Mouse (Mus musculus) neural tube, embryonic 13.5 days (tissue): ENCODE data around the gene Phf20. TPM values are rescaled to one million over a fixed set of nuclear protein-coding genes. Genes with fewer than 3 reads are reported as not detected.
"Not testable (repeated sequence)": the region's sequence is repeated elsewhere in the genome, so short reads cannot be mapped to it uniquely, and the experiment has no call there.

Experiments
- ATAC-seq: fragments of 200-750 bp; cut with Nextera tagmentation; 2 replicates; pipeline ENCODE4 v1.8.0; 2017; ENCODE audit warnings: low read depth, mild to moderate bottlenecking, moderate TSS enrichment, moderate library complexity
- H3K27ac ChIP-seq: fragments of 300-500 bp; sonication (generic); replicated peaks from 2 replicates; pipeline ENCODE4 v1.5.1; 2015; ENCODE audit warnings: moderate library complexity, mild to moderate bottlenecking, inconsistent platforms
- H3K27me3 ChIP-seq: fragments of 300-500 bp; sonication (generic); 2 replicates; pipeline ENCODE4 v1.6.1; 2015; ENCODE audit warnings: mild to moderate bottlenecking, inconsistent platforms
- H3K36me3 ChIP-seq: fragments of 300-500 bp; sonication (generic); 2 replicates; pipeline ENCODE4 v1.6.1; 2015; ENCODE audit warnings: mild to moderate bottlenecking, inconsistent platforms
- H3K4me1 ChIP-seq: fragments of 300-500 bp; sonication (generic); replicated peaks from 2 replicates; pipeline ENCODE4 v1.6.1; 2015; ENCODE audit warnings: inconsistent platforms
- H3K4me2 ChIP-seq: fragments of 300-500 bp; sonication (generic); 2 replicates; pipeline ENCODE4 v1.6.1; 2015; ENCODE audit warnings: inconsistent platforms, mild to moderate bottlenecking, moderate library complexity
- H3K4me3 ChIP-seq: fragments of 300-500 bp; sonication (generic); 2 replicates; pipeline ENCODE4 v1.5.1; 2015; ENCODE audit warnings: mild to moderate bottlenecking, inconsistent platforms
- H3K9ac ChIP-seq: fragments of 300-500 bp; sonication (generic); 2 replicates; pipeline ENCODE4 v1.6.1; 2015; ENCODE audit warnings: moderate library complexity, mild to moderate bottlenecking, inconsistent platforms
- H3K9me3 ChIP-seq: fragments of 300-500 bp; sonication (generic); 2 replicates; pipeline ENCODE4 v1.6.1; 2016; ENCODE audit warnings: inconsistent platforms
- WGBS: fragments of 180-500 bp; shearing (Covaris S2); methylation state at CpG from one replicate; pipeline ENCODE4 v1.1.7; 2015; 5-methylcytosine and 5-hydroxymethylcytosine counted together
- polyA plus RNA-seq: library from polyadenylated mRNA; unstranded; fragments of >200 nt; fragmentation: Nextera tagmentation; extraction: Ambion mirVana; gene quantifications from 2 replicates; pipeline ENCODE4 v1.2.1, GENCODE M21; 2015

Phf20 gene
- polyA plus RNA-seq, 1 experiment from 2014 or later = 101 TPM

DNA sequence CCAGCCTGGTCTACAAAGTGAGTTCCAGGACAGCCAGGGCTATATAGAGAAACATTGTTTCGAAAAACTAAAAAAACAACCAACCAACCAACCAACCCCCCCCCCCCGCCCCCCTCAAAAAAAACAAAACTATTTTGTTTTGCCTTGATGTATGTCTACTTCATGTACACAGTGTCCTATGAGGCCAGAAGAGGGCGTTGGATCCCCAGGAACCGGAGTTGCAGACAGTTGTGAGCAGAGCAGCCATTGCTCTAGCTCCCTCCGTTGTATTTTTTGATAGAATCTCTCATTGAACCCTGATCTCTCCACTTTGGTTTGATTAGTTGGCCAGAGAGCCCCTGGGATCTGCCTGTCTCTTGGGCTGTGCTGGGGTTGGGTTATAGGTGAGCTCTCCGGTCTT, 7.7 kb downstream of the Phf20 start:
- Histone ChIP-seq H3K27me3 (no peaks in the 10 kb centered on the region), H3K9me3 (no peaks in the 10 kb centered on the region), H3K4me2 (no peak overlapping the region), H3K36me3 (peaks cover 31% of the 10 kb centered on the region), H3K9ac (no peak overlapping the region), H3K27ac (0 out of 2 replicates have a peak overlapping the region, but pooled peaks have one; percentile 82), H3K4me1 (peaks cover 29% of the 10 kb centered on the region), H3K4me3 (no peak overlapping the region)
- WGBS = 89% methylated on average over 6 of the region's 6 CpGs
- no peak for ATAC-seq

DNA sequence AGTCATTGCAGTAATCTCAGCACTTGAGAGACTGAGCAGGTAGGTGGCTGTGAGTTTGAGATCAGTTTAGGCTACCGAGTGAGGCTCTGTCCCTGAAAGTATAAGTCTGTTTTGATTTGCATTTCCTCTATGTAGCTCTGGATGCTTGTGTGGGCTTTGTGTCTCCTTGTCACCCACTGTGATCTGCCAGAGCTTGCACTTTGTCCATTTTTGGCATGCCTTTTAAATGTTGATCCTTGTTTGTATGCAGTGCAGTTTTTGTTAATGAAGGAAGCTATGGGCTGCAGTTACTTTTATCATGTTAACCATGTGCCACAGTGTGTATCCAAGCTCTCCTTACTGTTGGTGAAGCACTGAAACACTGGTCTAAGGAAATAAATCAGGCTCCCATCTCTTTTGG, 21.5 kb downstream of the Phf20 start:
- 69% methylated on average over 1 of the region's 1 CpGs for WGBS
- Histone ChIP-seq H3K27ac (no peak overlapping the region), H3K4me1 (0 out of 2 replicates have a peak, but pooled peaks cover 4% of the 10 kb centered on the region)

DNA sequence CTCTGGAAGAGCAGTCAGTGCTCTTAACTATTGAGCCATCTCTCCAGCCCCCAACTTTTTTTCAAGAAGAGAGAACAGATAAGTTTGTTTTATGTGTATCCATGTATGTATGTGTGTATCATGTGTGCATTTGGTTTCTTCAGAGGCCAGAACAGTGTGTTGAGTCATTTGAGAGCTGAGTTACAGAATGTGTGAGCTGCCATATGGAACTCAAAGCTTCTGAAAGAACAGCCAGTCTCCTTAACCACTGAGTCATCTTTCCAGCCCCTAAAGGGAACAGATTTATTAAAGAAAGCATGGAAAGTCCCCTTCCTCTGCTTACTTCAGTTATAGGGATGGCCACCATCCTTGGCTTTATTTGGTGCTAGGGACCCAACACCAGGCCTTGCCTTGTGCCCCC, 25.8 kb downstream of the Phf20 start:
- Histone ChIP-seq H3K4me1 (0 out of 2 replicates have a peak, but pooled peaks cover 4% of the 10 kb centered on the region), H3K9ac (no peak overlapping the region), H3K36me3 (peaks cover 47% of the 10 kb centered on the region), H3K4me3 (no peak overlapping the region), H3K9me3 (no peaks in the 10 kb centered on the region), H3K4me2 (no peak overlapping the region), H3K27ac (no peak overlapping the region), H3K27me3 (no peaks in the 10 kb centered on the region)
- no peak for ATAC-seq

More for the DNA sequence above, 21.5 kb downstream of the Phf20 start:
- Histone ChIP-seq H3K27me3 (no peaks in the 10 kb centered on the region), H3K4me3 (no peak overlapping the region), H3K9ac (no peak overlapping the region), H3K9me3 (no peaks in the 10 kb centered on the region), H3K36me3 (peaks cover 15% of the 10 kb centered on the region), H3K4me2 (no peak overlapping the region)
- ATAC-seq = no peak

DNA sequence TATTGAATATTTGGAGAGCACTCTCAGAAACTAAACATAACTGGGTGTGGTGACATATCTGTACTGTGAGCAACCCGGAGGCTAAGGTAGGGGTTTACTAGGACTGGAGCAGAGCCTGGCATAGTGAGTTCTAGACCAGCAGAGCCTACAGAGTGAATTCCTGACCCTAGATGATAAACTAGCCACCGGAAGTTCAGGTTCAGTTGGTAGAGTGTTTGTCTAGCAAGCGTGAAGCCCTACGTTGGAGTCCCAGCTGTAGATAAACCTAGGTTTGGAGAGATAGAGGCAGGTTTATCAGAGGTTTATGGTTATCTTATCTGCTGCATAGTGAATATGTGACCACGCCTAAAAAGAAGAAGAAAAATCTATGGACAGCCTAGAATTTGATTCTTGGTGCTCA, 27.8 kb downstream of the Phf20 start:
- H3K4me2 ChIP-seq = no peak overlapping the region
- H3K27me3 ChIP-seq = no peaks in the 10 kb centered on the region
- H3K9ac ChIP-seq = no peak overlapping the region
- H3K9me3 ChIP-seq = no peaks in the 10 kb centered on the region
- no peak overlapping the region for H3K27ac ChIP-seq
- H3K4me1 ChIP-seq = no peaks in the 10 kb centered on the region
- no peak overlapping the region for H3K4me3 ChIP-seq
- ATAC-seq = no peak
- WGBS = 94% methylated on average over 5 of the region's 5 CpGs
- H3K36me3 ChIP-seq = peaks cover 51% of the 10 kb centered on the region

DNA sequence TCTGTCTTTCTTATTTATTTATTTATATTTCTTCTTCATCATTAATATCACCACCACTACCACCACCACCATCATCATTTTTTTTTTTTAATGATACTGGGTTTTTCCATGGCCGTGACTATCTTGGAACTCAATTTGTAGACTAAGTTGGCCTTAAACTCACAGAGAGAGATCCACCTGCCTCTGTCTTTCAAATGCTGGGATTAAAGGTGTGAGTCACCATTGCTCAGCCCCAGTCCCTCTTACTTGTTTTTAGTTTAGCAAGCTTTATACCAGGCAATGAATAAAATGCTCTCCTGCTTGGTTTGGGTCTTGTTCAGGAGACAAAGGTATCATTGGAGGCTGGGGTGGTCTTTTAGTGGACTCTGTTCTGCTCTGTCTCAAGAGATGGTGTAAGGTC, 31.4 kb downstream of the Phf20 start:
- 97% methylated on average over 1 of the region's 1 CpGs for WGBS
- H3K4me1 ChIP-seq = no peaks in the 10 kb centered on the region
- H3K4me2 ChIP-seq = no peak overlapping the region
- H3K36me3 ChIP-seq = peaks cover 71% of the 10 kb centered on the region
- no peak overlapping the region for H3K4me3 ChIP-seq
- H3K27me3 ChIP-seq = no peaks in the 10 kb centered on the region
- H3K27ac ChIP-seq = no peak overlapping the region
- no peak for ATAC-seq
- H3K9ac ChIP-seq = no peak overlapping the region
- no peaks in the 10 kb centered on the region for H3K9me3 ChIP-seq

DNA sequence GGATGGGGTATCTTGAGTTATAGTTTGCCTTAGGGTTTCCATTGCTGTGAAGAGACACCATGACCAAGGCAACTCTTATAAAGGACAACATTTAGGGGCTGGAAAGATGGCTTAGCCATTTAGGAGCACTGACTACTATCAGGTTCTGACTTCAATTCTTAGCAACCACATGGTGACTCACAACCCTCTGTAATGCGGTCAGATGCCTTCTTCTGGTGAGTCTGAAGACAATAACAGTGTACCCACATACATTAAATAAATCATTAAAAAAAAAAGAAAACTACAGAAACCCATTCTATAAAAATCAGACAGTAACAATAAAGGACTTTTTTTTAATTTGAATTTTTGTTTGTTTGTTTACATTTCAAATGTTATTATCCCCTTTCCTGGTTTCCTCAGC, 32.9 kb downstream of the Phf20 start:
- Histone ChIP-seq H3K27me3 (no peaks in the 10 kb centered on the region), H3K9me3 (no peaks in the 10 kb centered on the region), H3K27ac (no peak overlapping the region), H3K4me1 (no peaks in the 10 kb centered on the region), H3K4me2 (no peak overlapping the region), H3K9ac (no peak overlapping the region), H3K36me3 (peaks cover 63% of the 10 kb centered on the region), H3K4me3 (no peak overlapping the region)
- no peak for ATAC-seq
- WGBS = 97% methylated on average over 1 of the region's 1 CpGs

DNA sequence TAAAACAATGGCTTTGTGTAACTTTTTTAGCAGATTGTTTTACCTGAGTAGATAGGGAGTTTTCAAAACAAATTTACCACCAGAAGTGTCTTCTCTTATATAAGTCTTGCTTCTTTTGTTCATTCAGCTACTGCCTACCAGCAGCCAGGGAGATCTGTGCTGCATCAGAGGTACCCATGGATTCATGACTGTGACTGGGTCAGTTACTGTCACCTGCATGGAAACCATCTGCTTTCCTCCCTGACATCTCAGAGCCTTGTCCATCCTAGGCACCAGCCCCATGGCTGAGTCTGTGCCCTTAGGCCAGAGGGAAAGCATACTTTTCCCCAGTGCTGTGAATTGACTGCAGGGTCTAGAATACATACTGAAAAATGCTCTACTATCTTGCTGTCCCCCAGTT, 35.1 kb downstream of the Phf20 start:
- no peaks in the 10 kb centered on the region for H3K9me3 ChIP-seq
- H3K4me1 ChIP-seq = no peaks in the 10 kb centered on the region
- H3K27ac ChIP-seq = no peak overlapping the region
- ATAC-seq = no peak
- H3K36me3 ChIP-seq = peaks cover 55% of the 10 kb centered on the region
- H3K9ac ChIP-seq = no peak overlapping the region
- H3K4me3 ChIP-seq = no peak overlapping the region
- H3K4me2 ChIP-seq = no peak overlapping the region
- no peaks in the 10 kb centered on the region for H3K27me3 ChIP-seq

DNA sequence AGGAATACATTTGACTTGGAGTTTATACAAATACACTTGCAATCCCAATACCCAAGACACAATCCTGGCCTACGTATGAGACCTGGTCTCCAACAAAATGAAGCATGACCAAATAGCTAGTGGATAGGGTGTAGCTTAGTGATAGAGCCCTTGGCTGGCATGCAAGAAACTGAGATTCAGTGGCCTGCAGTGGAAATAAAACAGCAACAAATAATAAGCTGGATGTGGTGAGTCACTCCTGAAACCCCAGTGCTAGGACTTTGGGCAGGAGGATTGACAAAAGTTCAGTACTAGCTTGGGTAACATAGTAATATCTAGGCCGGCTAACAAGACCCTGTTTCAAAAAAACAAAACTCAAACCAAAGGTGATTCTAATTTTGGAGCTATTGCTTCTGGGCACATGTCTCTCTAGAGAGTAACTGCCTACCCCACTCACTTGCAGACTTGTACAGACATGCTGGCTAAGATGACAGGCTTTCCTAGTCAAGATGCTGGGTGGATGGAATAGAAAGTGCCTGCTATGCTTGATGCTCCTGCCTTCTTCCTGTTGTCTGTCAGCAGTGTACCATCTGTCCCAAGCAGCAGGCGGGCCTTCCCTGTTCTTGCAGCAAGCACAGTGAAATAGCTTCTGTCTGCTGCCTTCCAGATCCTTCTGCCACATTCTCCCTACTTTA, 37.1 kb downstream of the Phf20 start:
- no peak for ATAC-seq
- WGBS = 87% methylated on average over 3 of the region's 3 CpGs
- peaks cover 55% of the 10 kb centered on the region for H3K36me3 ChIP-seq

DNA sequence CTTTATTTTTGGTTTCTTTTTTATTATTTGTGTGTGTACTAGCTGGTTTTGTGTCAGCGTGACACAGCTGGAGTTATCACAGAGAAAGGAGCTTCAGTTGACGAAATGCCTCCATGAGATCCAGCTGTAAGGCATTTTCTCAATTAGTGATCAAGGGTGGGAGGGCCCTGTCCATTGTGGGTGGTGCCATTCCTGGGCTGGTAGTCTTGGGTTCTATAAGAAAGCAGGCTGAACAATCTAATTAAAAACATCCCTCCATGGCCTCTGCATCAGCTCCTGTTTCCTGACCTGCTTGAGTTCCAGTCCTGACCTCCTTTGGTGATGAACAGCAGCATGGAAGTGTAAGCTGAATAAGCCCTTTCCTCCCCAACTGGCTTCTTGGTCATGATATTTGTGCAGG, 37.8 kb downstream of the Phf20 start:
- H3K9me3 ChIP-seq, H3K4me1 ChIP-seq, H3K9ac ChIP-seq, H3K4me3 ChIP-seq, H3K4me2 ChIP-seq, H3K27ac ChIP-seq, H3K27me3 ChIP-seq, ATAC-seq: not testable (repeated sequence)
- peaks cover 51% of the 10 kb centered on the region for H3K36me3 ChIP-seq
- WGBS = 91% methylated on average over 2 of the region's 2 CpGs

More for the DNA sequence above, 37.1 kb downstream of the Phf20 start:
- Histone ChIP-seq H3K4me2 (no peak overlapping the region), H3K27ac (no peak overlapping the region; the same call in 1 of the 2 replicates), H3K4me3 (no peak overlapping the region), H3K27me3 (no peaks in the 10 kb centered on the region), H3K4me1 (no peaks in the 10 kb centered on the region), H3K9ac (no peak overlapping the region), H3K9me3 (no peaks in the 10 kb centered on the region)

DNA sequence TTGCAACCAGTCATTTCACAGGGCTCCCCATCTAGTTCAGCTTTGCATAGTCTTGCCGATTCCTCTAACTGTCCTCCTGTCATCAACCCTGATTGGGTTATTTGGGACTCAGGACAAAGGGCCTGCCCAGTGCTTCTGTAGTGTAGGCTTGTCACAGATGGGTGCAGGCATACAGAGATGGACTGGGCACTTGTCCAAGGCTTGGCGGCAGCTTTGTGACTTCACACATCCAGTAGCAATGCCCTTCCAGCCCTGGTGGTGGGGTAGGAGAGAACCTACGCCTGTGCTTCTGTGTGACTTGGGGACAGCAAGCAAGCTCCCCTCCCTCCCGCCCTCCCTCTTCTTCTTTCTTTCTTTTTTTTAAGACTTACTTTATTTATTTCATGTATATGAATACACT, 39.6 kb downstream of the Phf20 start:
- Histone ChIP-seq H3K4me2 (no peak overlapping the region), H3K9me3 (no peaks in the 10 kb centered on the region), H3K27me3 (no peaks in the 10 kb centered on the region), H3K4me1 (no peaks in the 10 kb centered on the region), H3K27ac (no peak overlapping the region), H3K36me3 (peaks cover 48% of the 10 kb centered on the region), H3K4me3 (no peak overlapping the region), H3K9ac (no peak overlapping the region)
- 80% methylated on average over 4 of the region's 4 CpGs for WGBS
- ATAC-seq = no peak

DNA sequence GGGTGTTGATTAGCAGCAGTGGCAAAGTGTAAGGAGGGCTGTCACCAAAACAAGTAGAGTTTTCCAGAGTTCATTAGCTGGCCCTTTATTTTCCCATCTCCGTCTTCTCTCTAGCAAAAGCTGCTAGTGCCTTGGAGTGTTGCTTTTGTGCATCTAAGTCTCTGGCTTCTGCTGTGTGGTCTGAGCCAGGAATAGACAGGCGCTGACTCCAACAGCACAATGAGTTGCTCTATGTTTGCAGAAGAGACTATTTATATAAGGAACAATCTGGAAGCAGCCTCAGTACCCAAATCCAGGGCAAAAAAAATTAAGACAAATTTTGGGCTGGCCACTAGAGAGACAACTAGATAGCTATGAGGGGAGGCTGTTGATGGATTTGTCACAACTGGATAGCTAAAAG, 45.4 kb downstream of the Phf20 start:
- Histone ChIP-seq H3K27me3 (no peaks in the 10 kb centered on the region), H3K4me1 (no peaks in the 10 kb centered on the region), H3K36me3 (peaks cover 24% of the 10 kb centered on the region), H3K4me2 (no peak overlapping the region), H3K9me3 (no peaks in the 10 kb centered on the region), H3K27ac (no peak overlapping the region), H3K9ac (no peak overlapping the region), H3K4me3 (no peak overlapping the region)
- 89% methylated on average over 2 of the region's 2 CpGs for WGBS
- no peak for ATAC-seq

DNA sequence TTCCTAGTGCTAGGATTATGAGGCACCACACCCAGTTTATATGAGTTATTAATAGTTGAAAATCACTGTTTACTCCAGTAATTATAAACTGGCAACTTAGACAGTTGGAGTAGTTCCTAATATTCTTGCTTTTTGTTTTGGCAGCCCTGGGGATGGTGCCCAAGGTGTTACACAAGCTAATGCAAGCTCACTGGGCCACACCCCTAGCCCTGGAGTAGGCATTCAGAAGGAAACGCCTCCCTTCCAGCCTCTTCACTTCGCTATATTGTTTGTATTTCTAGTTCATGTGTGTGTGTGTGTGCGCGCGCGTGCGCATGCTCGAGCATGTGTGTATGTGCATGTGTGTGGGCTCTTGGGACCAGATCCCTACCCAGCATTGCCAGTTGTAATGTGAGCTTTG, 46.7 kb downstream of the Phf20 start:
- H3K27me3 ChIP-seq = no peaks in the 10 kb centered on the region
- H3K9me3 ChIP-seq = no peaks in the 10 kb centered on the region
- ATAC-seq = no peak
- no peaks in the 10 kb centered on the region for H3K4me1 ChIP-seq
- H3K27ac ChIP-seq = no peak overlapping the region
- H3K4me3 ChIP-seq = no peak overlapping the region
- no peak overlapping the region for H3K4me2 ChIP-seq
- 97% methylated on average over 8 of the region's 8 CpGs for WGBS
- H3K36me3 ChIP-seq = peaks cover 28% of the 10 kb centered on the region
- H3K9ac ChIP-seq = no peak overlapping the region

DNA sequence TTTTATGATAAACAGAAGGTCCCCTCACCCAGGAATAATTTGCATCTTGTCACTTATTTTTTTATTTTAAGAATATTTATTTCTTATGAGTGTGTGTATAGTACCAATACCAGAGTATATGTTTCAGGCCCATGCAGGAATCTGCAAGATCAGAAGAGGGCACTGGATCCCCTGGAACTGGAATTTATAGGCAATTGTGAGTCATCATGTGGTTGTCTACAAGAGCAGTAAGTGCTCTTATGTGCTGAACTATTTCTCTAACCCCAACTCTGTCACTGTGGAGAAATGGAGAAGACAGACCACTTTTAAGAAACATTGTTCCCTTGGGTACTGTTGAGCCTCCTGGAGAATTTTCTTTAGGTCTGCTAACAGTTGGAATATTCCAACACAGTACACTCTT, 51.3 kb downstream of the Phf20 start:
- Histone ChIP-seq H3K4me2 (no peak overlapping the region), H3K27ac (no peak overlapping the region), H3K27me3 (no peaks in the 10 kb centered on the region), H3K4me3 (no peak overlapping the region), H3K9me3 (no peaks in the 10 kb centered on the region), H3K36me3 (peaks cover 46% of the 10 kb centered on the region), H3K4me1 (no peaks in the 10 kb centered on the region), H3K9ac (no peak overlapping the region)
- no peak for ATAC-seq
